Mouse (Mus musculus) left cerebral cortex, postnatal 4 days (tissue): ENCODE results near the gene Esp3. TPM values are rescaled to one million over a fixed set of nuclear protein-coding genes. Genes with fewer than 3 reads are reported as not detected.
"Not testable (repeated sequence)": the region's sequence is repeated elsewhere in the genome, so short reads cannot be mapped to it uniquely, and the experiment has no call there.

Source experiments
- DNase-seq: peaks from one replicate; pipeline ENCODE4 v3.0.0-alpha.2; 2022
- intact Hi-C: fragments of 180-260 bp; cut with DNase I; formaldehyde crosslinking; loops from one replicate; pipeline ENCODE4 v1.15.1; 2025
- total RNA-seq, 2 experiments: library from RNA; stranded (reverse); gene quantifications; 2 replicates each; pipeline ENCODE4 v1.2.3; 2021

Gene Esp3
- not detected for total RNA-seq

DNA sequence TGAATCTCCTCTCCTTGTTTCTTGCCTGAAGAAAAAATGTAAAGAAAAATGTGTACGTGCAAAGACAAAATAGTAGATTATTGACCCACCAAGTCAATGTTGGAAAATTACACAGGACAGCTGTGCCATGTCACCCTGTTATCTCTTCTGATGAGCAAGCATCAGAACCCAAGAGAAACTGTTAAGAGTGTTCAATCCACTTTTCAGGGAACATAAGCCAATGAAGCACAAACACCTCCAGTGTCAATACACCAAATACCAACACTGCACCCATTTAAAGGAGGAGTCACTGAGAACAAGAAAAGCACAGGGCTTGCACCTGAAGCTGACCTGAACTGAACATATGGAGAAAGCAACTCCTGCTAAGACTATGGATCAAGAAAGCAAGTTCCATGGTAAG is at the start of gene Esp3:
TSS of gene Esp3 (plus strand) at position 301 of the 400 bp plus-strand sequence.
- DNase-seq, intact Hi-C loops: not testable (repeated sequence)

DNA sequence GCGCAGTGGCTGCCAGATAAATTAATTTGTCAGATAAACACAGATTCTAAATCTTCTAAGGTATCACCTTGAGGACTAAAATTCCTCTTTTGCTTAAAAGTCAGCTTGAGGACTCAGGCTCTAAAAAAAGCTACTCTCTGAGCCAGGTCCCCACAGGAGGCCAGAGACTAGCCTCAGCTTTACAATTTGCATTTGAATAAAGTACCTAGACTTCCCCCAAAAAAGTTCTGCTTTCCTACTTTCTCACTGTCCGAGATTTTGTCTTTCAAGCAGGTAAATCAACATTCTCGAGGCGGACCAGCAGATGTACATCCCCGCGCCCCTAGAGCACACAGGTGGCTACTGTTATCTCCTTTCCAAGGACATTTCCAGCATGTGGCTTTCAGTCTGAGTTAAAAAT is 48.0 kb upstream of the Esp3 start:
- intact Hi-C loops, DNase-seq: not testable (repeated sequence)

DNA sequence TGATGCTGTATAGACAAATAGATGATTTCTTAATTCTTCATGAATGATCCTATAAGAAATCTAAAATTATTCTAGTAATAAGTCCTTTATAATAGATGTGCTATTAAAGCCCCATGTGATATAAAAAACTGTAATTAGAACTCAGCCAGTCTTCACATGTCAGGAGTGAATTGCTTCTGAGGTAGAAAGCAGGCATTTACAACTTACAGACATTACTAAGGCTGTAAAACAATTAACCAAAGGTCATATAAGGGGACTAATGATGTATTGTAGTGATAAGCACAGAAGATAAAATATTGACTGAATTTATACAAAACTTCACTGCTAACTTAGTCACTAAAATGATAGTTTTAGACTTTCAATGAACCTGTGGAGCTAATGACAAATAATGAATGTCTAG is 40.6 kb upstream of the Esp3 start:
- DNase-seq, result no peak
- intact Hi-C loops, result no loop called here

DNA sequence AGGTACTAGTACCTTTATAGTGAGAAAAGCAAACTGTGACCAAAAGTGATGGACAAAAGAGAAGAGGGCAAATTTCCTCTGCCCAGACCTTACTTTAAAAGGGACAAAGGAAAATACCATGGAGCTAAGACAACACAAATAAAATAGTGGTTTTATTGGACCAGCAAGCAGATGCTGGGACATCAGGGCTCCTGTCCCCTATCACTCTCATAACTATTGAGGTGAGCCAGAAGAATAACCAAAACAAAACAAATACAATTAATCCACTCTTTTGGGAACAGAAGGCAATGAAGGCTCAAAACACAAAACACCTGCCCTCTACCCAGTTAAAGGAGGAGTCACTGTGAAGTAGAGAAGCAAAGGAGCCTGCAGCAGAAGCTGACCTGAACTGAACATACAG is 33.6 kb upstream of the Esp3 start, which contains the start of gene Esp4:
TSS of gene Esp4 (plus strand) at position 301 of the 400 bp plus-strand sequence.
- no peak for DNase-seq
- intact Hi-C loops, result no loop called here

DNA sequence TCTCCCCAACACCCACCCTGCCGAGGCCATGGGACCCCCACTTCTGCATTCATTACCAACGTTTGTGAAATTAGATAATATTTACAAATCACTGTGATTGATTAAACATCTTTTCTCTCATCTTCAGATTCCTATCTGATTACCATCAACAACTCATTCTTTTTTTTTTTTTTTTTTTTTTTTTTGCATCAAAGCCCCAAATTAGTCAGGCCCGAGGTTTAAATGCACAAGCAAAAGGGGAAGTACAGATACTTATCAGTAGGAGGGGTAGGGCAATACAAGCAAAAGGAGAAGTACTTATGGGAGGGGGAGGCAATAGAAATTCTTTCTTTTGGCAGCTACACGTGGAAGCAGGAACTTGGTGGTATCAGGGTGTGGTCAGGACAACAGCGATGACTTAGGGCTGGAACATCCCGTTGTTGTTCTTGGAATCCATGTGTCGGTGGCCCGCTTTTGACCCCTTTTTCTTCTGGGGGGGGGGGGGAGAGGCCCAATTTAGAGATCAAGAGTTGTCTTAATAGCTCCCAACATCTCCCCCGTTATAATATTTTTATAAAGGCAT is 30.3 kb downstream of the Esp3 start:
- intact Hi-C loops, DNase-seq: not testable (repeated sequence)

DNA sequence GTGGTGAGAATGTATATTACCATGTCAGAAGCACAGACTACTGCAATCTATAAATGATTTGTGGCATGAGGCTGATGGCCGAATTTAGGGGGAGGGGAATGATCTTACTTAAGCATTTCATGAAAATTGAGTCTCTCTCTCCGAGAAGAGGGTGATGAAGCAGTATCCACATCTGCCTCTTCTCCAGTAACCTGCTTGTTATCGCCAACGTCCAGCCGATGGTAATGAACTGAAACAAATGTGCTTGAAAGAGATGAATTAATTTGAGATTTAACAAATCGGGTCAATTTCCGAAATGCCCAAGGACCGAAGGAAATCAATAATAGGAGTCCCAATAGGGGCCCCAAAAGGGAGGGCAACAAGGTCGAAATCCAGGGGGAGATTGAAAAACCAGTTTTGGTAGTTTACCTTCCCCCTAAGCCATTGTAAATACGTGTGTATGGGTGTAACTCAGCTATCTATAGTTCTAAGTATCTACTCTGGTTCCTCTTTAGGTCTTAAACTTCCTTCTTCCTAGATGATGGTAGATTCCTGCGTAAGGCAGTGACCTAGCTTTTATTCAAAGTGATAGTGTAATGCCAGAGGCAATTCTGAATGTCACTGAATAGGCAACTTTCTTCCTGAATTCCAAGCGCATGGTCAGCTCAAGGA is 31.4 kb downstream of the Esp3 start:
- DNase-seq, intact Hi-C loops: not testable (repeated sequence)

Other genes with a start within 250 kb of the Esp3 start
- gene Esp8, start 112.1 kb upstream of the Esp3 start, total RNA-seq, result not detected
- gene Esp6, start 70.6 kb upstream of the Esp3 start, total RNA-seq, result not detected
- not detected for gene Esp4, start 33.5 kb upstream of the Esp3 start, total RNA-seq
- gene Esp1, start 95.0 kb downstream of the Esp3 start, total RNA-seq, result not detected
- not detected for gene Crisp2, start 174.9 kb downstream of the Esp3 start, total RNA-seq
- not detected for gene Rhag, start 179.1 kb downstream of the Esp3 start, total RNA-seq
- gene 9130008F23Rik, start 248.5 kb downstream of the Esp3 start, total RNA-seq, result under 1 TPM; 0.95 to 0.96 TPM